Mouse (Mus musculus): Measurements from ENCODE around the gene Cdk14. TPM values are rescaled to one million over a fixed set of nuclear protein-coding genes. Genes with fewer than 3 reads are reported as not detected.

Gene Cdk14
- 21.8 and 25.3 TPM in 2 replicates for polyA plus RNA-seq (2014; fragmentation: Nextera tagmentation; extraction: Ambion mirVana)

DNA sequence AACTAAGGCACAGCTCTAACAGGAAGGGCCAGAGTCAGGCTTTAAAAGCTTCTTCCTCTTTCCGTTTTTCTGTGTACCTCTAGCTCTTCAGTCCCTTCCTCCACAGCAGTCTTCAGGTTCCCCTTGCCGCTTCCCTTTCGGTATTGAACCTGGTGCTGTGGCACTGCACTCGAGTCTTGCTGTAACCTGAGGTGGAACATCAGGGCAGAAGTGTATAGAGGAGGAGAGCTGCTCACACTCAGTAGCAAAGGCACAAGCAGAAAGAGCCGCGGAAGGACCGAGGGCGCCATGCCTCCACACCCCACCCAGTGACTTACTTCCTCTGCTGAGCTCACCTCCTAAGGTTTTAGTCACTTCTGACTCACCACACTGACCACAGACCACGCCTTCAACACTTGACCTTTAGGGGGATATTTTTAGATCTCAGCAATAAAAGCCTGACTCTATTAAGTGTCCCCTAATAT, at the start of gene Cdk14:
TSS of gene Cdk14 (minus strand) at position 321 of the 464 bp plus-strand sequence.
- no peak within 1 kb of the TSS for H3K4me3 ChIP-seq (ENCODE audit: control insufficient read depth in 1 of 2, insufficient read depth in 1 of 2, low read depth in 1 of 2, low read length in 2 of 2)
- H3K4me2 ChIP-seq (ENCODE audit: low read length) = no peak within 1 kb of the TSS
- 72% methylated on average over 9 of the region's 9 CpGs for WGBS
- no peaks in the 10 kb centered on the region for H3K36me3 ChIP-seq (ENCODE audit: control insufficient read depth, insufficient read depth, low read length)
- peaks cover 6 to 11% of the 10 kb centered on the region in 2 experiments; a peak in 3 of 4 replicates for H3K4me1 ChIP-seq (ENCODE audit: control insufficient read depth in 2 of 2, insufficient read depth in 2 of 2, low read length in 2 of 2)
- no peak within 1 kb of the TSS for H3K9ac ChIP-seq (ENCODE audit: low read length)
- no peak within 1 kb of the TSS for H3K27ac ChIP-seq (replicated peaks in 1 of 2; ENCODE audit: control insufficient read depth in 1 of 2, insufficient read depth in 1 of 2, low read depth in 2 of 2, low read length in 2 of 2)
- no peak for ATAC-seq (ENCODE audit: insufficient number of reproducible peaks, insufficient read depth, low FRiP score, low read depth)
- no peaks in the 10 kb centered on the region for H3K27me3 ChIP-seq (ENCODE audit: control insufficient read depth, insufficient read depth, low read length)
- H3K9me3 ChIP-seq (ENCODE audit: control insufficient read depth, low read length) = 0 out of 2 replicates have a peak, but pooled peaks cover 3% of the 10 kb centered on the region

DNA sequence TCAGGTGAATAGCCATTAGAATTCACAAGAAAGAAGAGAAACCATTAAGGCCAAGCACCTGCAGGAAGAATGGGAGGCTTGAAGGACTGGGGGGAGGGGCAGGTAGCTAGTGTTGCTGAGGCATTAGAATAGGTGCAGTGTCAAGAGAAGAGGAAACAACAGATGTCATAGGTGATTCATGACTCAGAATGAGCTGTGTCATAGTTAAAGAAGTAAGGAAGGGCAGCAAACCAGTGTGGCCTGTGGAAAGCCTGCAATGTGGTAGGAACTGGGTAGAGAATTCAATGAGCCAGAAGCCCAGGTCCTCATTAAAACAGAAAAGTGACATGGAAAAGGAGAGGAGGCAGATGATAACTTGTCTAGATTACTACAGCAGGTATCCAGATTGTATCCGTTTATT, 45.1 kb upstream of the Cdk14 start:
- no peak for ATAC-seq (ENCODE audit: insufficient number of reproducible peaks, insufficient read depth, low FRiP score, low read depth)

DNA sequence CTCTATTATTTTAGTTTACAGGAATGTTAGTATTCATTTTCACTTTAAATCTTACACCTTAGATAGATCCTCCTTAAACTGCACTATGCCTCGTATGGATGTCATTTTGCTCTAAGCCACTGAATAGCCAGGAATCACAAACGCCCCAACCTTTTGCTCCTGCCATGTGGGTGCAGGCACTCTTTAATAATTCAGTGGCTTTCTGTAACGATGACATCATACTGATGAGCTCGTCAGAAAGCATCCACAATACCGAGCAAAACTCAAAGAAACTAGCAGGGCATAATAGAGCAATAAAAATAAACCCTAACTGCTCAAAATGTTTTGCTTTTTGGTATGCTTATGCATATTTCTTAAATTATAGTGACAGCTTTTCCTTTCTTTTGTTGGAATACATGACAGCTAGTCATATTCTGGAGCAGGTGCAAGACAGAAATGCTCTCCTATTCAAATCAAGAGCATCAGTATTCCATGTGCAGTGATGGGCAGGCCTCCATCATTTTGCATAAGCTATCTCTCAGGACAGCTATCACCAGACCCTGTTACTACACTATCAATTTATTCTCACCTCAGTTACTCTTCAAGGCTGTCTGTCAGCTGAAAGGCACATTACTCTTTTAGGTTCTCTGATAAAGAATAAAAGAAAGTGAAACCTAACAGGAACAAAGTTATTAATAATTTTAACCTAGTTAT, 11.8 kb upstream of the Cdk14 start:
- 66% methylated on average over 5 of the region's 5 CpGs for WGBS
- ATAC-seq (ENCODE audit: insufficient number of reproducible peaks, insufficient read depth, low FRiP score, low read depth) = no peak
- no peaks in the 10 kb centered on the region for H3K9me3 ChIP-seq (ENCODE audit: control insufficient read depth, low read length)

More for the DNA sequence above, 45.1 kb upstream of the Cdk14 start:
- Histone ChIP-seq H3K9me3 (ENCODE audit: control insufficient read depth, low read length) (no peaks in the 10 kb centered on the region), H3K4me2 (ENCODE audit: low read length) (no peak overlapping the region), H3K36me3 (ENCODE audit: control insufficient read depth, insufficient read depth, low read length) (no peaks in the 10 kb centered on the region), H3K9ac (ENCODE audit: low read length) (no peak overlapping the region), H3K27ac (replicated peaks in 1 of 2; ENCODE audit: control insufficient read depth in 1 of 2, insufficient read depth in 1 of 2, low read depth in 2 of 2, low read length in 2 of 2) (no peak overlapping the region), H3K4me1 (ENCODE audit: control insufficient read depth in 2 of 2, insufficient read depth in 2 of 2, low read length in 2 of 2) (no peaks in the 10 kb centered on the region), H3K27me3 (ENCODE audit: control insufficient read depth, insufficient read depth, low read length) (no peaks in the 10 kb centered on the region), H3K4me3 (ENCODE audit: control insufficient read depth in 1 of 2, insufficient read depth in 1 of 2, low read depth in 1 of 2, low read length in 2 of 2) (no peak overlapping the region)
- WGBS = 58% methylated on average over 1 of the region's 1 CpGs

DNA sequence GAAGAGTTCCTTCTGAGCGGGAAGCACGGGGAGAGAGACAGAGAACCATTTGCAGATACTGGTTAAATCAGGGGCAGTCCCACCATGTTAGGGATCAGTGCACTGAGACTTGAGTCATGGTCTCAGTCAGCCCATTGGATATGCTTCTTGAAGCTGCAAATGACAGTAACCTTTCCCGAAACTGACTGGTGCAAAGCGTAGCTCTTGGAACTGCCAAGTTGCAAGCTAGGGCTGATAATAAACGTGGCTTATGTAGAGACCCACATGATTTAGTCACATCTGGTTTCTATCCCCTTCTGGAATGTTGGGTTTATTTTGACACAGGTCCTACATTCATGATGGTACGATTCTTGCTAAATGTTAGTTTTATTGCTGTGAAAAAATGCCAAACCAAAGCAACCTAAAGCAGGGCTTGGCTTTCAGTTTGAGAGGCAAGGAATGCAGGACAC, 3.6 kb upstream of the Cdk14 start:
- peak overlapping the region in 1 of 2 experiments; percentile 20; a peak in 1 of 4 replicates for H3K27ac ChIP-seq (replicated peaks in 1 of 2; ENCODE audit: control insufficient read depth in 1 of 2, insufficient read depth in 1 of 2, low read depth in 2 of 2, low read length in 2 of 2)
- WGBS = 33% methylated on average over 6 of the region's 6 CpGs
- peak overlapping the region; percentile 32 for H3K4me2 ChIP-seq (ENCODE audit: low read length)
- 0 out of 2 replicates have a peak, but pooled peaks cover 3% of the 10 kb centered on the region for H3K9me3 ChIP-seq (ENCODE audit: control insufficient read depth, low read length)
- no peak overlapping the region for H3K4me3 ChIP-seq (ENCODE audit: control insufficient read depth in 1 of 2, insufficient read depth in 1 of 2, low read depth in 1 of 2, low read length in 2 of 2)
- H3K4me1 ChIP-seq (ENCODE audit: control insufficient read depth in 2 of 2, insufficient read depth in 2 of 2, low read length in 2 of 2) = peaks cover 6 to 11% of the 10 kb centered on the region in 2 experiments; a peak in 3 of 4 replicates
- no peaks in the 10 kb centered on the region for H3K27me3 ChIP-seq (ENCODE audit: control insufficient read depth, insufficient read depth, low read length)
- no peak for ATAC-seq (ENCODE audit: insufficient number of reproducible peaks, insufficient read depth, low FRiP score, low read depth)
- H3K9ac ChIP-seq (ENCODE audit: low read length) = no peak overlapping the region
- H3K36me3 ChIP-seq (ENCODE audit: control insufficient read depth, insufficient read depth, low read length) = no peaks in the 10 kb centered on the region

More for the DNA sequence above, 11.8 kb upstream of the Cdk14 start:
- Histone ChIP-seq H3K27ac (replicated peaks in 1 of 2; ENCODE audit: control insufficient read depth in 1 of 2, insufficient read depth in 1 of 2, low read depth in 2 of 2, low read length in 2 of 2) (no peak overlapping the region), H3K9ac (ENCODE audit: low read length) (no peak overlapping the region), H3K4me1 (ENCODE audit: control insufficient read depth in 2 of 2, insufficient read depth in 2 of 2, low read length in 2 of 2) (no peaks in the 10 kb centered on the region), H3K27me3 (ENCODE audit: control insufficient read depth, insufficient read depth, low read length) (no peaks in the 10 kb centered on the region), H3K4me2 (ENCODE audit: low read length) (no peak overlapping the region), H3K4me3 (ENCODE audit: control insufficient read depth in 1 of 2, insufficient read depth in 1 of 2, low read depth in 1 of 2, low read length in 2 of 2) (no peak overlapping the region), H3K36me3 (ENCODE audit: control insufficient read depth, insufficient read depth, low read length) (no peaks in the 10 kb centered on the region)

DNA sequence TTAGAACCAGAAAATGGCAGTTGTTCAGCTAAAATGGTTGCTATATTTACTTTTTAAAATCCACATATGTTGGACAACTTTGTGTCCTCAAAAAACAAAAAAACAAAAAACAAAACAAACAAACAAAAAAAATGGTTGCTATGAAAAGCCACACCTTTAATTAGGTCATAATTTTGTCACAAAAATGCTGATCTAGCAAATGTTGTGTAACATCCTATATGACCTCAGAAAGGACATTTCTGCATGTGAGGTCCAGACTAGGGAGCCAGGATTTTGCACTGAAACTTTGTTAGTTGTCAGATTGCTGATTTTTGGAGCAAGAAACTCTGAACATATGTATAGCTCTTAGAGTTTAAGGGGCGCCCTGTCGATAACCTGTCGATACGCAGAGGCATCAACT, 3.0 kb upstream of the Cdk14 start:
- Histone ChIP-seq H3K9me3 (ENCODE audit: control insufficient read depth, low read length) (0 out of 2 replicates have a peak, but pooled peaks cover 3% of the 10 kb centered on the region), H3K4me3 (ENCODE audit: control insufficient read depth in 1 of 2, insufficient read depth in 1 of 2, low read depth in 1 of 2, low read length in 2 of 2) (no peak overlapping the region), H3K4me2 (ENCODE audit: low read length) (no peak overlapping the region), H3K4me1 (ENCODE audit: control insufficient read depth in 2 of 2, insufficient read depth in 2 of 2, low read length in 2 of 2) (peaks cover 6 to 11% of the 10 kb centered on the region in 2 experiments; a peak in 3 of 4 replicates), H3K27me3 (ENCODE audit: control insufficient read depth, insufficient read depth, low read length) (no peaks in the 10 kb centered on the region), H3K9ac (ENCODE audit: low read length) (no peak overlapping the region), H3K27ac (replicated peaks in 1 of 2; ENCODE audit: control insufficient read depth in 1 of 2, insufficient read depth in 1 of 2, low read depth in 2 of 2, low read length in 2 of 2) (no peak overlapping the region), H3K36me3 (ENCODE audit: control insufficient read depth, insufficient read depth, low read length) (no peaks in the 10 kb centered on the region)
- no peak for ATAC-seq (ENCODE audit: insufficient number of reproducible peaks, insufficient read depth, low FRiP score, low read depth)
- 90% methylated on average over 4 of the region's 4 CpGs for WGBS

DNA sequence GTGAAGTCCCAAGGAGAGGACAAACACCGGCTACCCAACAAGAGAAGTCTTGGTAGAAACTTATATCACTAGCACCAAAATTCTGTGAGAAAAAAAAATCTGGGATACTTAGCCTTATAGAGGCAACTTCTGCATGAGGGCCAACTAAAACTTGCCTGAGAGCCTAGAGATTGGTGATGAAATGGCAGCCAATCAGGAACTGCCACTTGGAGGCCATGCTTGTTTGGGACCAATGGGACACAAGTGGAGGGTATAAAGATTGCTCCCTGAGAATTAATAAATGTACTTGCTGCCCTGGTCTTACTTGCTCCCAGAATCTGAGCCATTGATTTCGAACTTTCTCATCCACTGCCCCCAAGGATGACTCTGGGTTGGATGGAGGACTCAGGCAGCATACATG, 1.3 kb upstream of the Cdk14 start:
- no peak for ATAC-seq (ENCODE audit: insufficient number of reproducible peaks, insufficient read depth, low FRiP score, low read depth)
- Histone ChIP-seq H3K9me3 (ENCODE audit: control insufficient read depth, low read length) (0 out of 2 replicates have a peak, but pooled peaks cover 3% of the 10 kb centered on the region), H3K27me3 (ENCODE audit: control insufficient read depth, insufficient read depth, low read length) (no peaks in the 10 kb centered on the region), H3K36me3 (ENCODE audit: control insufficient read depth, insufficient read depth, low read length) (no peaks in the 10 kb centered on the region), H3K4me3 (ENCODE audit: control insufficient read depth in 1 of 2, insufficient read depth in 1 of 2, low read depth in 1 of 2, low read length in 2 of 2) (no peak overlapping the region), H3K9ac (ENCODE audit: low read length) (no peak overlapping the region), H3K4me2 (ENCODE audit: low read length) (no peak overlapping the region), H3K27ac (replicated peaks in 1 of 2; ENCODE audit: control insufficient read depth in 1 of 2, insufficient read depth in 1 of 2, low read depth in 2 of 2, low read length in 2 of 2) (no peak overlapping the region), H3K4me1 (ENCODE audit: control insufficient read depth in 2 of 2, insufficient read depth in 2 of 2, low read length in 2 of 2) (peaks cover 6 to 11% of the 10 kb centered on the region in 2 experiments; a peak in 3 of 4 replicates)
- 97% methylated on average over 2 of the region's 2 CpGs for WGBS

DNA sequence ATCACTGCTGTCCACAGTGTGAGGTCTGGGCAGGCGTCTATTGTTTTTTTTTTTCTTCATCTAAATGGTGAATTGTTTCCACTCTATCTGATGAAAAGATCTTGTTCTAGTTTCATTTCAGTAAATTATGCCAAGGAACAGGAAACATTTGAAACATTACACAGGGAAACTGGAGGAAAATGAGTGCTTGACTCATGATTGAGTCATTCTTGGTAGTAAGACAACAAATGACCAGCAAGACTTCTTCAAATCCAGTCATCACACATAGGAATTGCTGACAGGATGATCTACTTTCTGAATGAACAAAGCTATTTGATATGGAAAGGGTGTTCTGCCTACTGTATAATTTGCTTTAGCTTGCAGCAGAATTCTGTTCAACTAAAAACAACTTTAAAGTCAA, 859 bp downstream of the Cdk14 start:
- ATAC-seq (ENCODE audit: insufficient number of reproducible peaks, insufficient read depth, low FRiP score, low read depth) = no peak
- H3K4me2 ChIP-seq (ENCODE audit: low read length) = no peak overlapping the region
- 64% methylated on average over 1 of the region's 1 CpGs for WGBS
- no peaks in the 10 kb centered on the region for H3K36me3 ChIP-seq (ENCODE audit: control insufficient read depth, insufficient read depth, low read length)
- no peak overlapping the region for H3K27ac ChIP-seq (replicated peaks in 1 of 2; ENCODE audit: control insufficient read depth in 1 of 2, insufficient read depth in 1 of 2, low read depth in 2 of 2, low read length in 2 of 2)
- H3K9me3 ChIP-seq (ENCODE audit: control insufficient read depth, low read length) = 0 out of 2 replicates have a peak, but pooled peaks cover 3% of the 10 kb centered on the region
- no peak overlapping the region for H3K4me3 ChIP-seq (ENCODE audit: control insufficient read depth in 1 of 2, insufficient read depth in 1 of 2, low read depth in 1 of 2, low read length in 2 of 2)
- H3K27me3 ChIP-seq (ENCODE audit: control insufficient read depth, insufficient read depth, low read length) = no peaks in the 10 kb centered on the region
- no peak overlapping the region for H3K9ac ChIP-seq (ENCODE audit: low read length)
- H3K4me1 ChIP-seq (ENCODE audit: control insufficient read depth in 2 of 2, insufficient read depth in 2 of 2, low read length in 2 of 2) = peaks cover 6 to 11% of the 10 kb centered on the region in 2 experiments; a peak in 3 of 4 replicates

Data from heart, embryonic 14.5 days (tissue).